Mouse (Mus musculus) monocyte, adult 5-6 weeks (primary cell): ENCODE measurements around the gene Dnal1. TPM values are rescaled to one million over a fixed set of nuclear protein-coding genes. Genes with fewer than 3 reads are reported as not detected.

ENCODE experiments used
- ATAC-seq: fragments of 153-309, 156-312 bp; replicated peaks from 2 replicates; pipeline ENCODE4 v1.8.0; 2017; ENCODE audit warnings: mild to moderate bottlenecking; ENCODE audit not compliant: low TSS enrichment, insufficient number of reproducible peaks, severe bottlenecking, poor library complexity, low FRiP score
- total RNA-seq: library from RNA; stranded (forward); fragments of 200-1000, 200-491, 200-594 nt; gene quantifications from 3 replicates; pipeline ENCODE4 v1.2.3, GENCODE M21; 2017

Dnal1 gene
- total RNA-seq, 1 experiment from 2014 or later: not detected

DNA sequence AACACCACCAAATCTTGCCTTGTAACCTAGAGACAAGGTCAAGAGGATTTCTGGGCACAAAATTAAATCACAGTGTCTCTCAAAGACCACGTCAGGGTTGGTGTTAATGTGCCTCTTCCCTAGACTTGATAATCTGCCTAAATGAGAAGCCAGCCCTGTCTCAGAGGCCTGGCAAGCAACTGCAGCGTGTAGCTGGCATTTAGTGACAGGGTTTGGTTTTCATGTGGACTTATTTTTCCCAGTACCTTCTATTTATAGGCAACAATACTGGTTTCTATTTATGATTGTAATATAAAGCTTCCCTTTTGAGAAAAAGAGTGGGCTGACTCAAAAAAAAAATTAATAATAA is 41.3 kb downstream of the Dnal1 start:
- ATAC-seq: no peak

DNA sequence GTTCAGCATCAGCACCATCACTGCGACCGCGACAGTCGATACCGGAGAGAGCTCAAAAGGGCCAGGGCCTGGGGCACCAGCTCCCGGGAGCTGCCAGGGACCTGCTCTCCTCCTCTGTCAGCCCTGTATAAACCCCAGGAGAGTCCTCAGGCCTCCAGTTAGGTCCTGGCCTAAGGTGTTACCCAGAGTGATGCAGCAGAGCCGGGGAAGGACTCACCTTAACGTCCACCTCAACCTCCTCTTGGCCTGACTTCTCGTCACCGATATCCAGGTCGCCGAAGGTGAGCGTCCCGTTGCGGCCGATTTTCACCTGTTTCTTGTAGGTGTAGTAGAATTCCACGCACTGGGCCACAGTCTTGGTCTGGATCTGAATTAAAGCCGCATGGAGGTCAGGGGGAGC is 42.0 kb downstream of the Dnal1 start:
- ATAC-seq: no peak

DNA sequence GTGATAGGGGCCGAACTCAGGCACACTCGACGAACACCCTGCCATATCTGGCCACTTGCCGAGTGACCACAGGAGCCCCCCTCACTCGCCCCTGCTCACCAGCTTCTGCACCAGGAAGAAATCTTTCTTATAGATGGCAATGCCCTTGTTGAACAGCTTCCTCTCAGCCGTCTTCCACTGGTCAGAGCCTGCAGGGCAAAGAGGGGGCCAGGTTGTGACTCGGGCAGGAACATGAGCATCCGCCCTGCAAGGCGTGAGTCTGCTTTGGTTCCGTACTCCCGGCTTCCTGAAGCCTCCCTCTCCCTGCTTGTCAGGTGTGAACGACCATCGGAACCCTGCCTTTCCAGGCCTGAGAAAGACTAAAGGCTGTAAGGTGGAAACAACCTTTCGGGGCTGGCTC is 44.0 kb downstream of the Dnal1 start:
- no peak for ATAC-seq

DNA sequence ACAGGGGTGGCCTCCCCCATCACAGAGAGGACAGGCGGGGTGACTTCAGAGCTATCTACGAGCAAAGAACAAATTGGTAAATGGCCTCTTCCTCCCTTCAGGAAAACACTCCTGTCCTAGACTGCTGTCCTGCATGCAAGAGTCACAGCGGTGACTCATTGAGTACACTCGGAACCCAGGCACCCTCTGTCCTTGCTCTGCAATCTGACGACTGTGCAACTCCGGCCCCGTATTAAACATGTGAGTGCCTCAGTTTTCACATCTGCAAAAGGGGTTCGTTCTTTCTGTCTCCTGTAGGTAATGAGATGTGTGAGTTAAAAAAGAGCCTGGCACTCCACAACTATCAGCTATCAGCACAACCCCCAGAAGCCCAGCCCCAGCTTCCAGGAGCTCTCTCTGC is 46.3 kb downstream of the Dnal1 start:
- ATAC-seq: no peak

DNA sequence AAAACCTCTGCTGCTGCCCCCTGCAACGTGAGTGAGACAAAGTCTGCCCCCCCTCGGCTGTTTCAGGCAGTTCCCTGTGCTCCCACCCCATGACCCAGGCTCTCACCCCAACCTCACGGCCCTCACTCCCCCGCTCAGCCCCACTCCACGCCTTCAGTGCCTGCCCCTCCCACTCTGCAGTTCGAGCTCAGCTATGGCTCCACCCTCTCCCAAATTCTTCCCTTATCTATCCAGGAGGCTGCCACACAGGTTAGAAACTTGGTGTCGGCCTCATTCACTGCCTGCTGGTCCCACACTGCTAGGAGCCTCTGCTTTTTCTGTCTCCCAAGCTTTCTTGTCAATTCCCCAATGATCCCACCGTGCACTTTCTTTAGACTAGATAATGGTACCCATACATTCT is 47.0 kb downstream of the Dnal1 start:
- no peak for ATAC-seq

DNA sequence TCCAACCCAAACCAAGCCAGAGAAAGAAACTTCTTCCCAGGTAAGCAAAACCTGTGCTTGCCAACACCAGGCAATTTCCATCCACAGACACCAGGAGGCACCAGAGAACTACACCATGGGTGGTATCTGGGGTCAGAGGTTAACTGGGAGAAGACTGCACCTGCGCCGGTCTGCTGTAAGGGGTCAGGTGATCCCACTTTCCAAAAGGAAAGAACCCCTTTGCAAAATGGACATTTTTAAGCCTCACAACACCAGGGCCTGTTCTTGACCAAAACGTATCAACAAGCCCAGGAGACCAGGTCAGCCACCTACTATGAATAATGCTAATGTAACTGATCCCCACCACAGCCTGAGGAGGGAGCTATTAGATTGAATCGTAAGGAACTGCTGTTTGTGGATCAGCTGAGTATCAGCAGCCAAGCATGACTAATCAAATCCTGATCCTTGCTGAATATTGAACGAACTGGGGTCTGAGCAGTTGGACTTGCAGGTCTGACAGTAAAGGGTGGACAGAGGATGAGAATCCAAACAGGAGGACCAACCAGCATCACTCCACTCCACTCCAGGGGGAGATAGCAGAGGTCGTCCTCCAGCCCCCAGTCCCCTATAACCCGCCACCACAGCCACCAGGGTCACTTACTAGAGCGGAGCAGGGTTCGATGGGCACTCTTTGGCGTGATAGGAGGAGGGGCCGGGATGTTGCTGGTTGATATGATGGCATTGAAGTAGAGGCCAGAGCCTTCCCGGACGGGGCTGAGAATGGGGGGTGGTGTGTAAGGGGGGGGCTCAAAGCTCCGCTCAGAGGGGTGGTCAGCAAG is 47.7 kb downstream of the Dnal1 start:
- 0 out of 2 replicates have a peak, but pooled peaks have one; percentile 30 for ATAC-seq

DNA sequence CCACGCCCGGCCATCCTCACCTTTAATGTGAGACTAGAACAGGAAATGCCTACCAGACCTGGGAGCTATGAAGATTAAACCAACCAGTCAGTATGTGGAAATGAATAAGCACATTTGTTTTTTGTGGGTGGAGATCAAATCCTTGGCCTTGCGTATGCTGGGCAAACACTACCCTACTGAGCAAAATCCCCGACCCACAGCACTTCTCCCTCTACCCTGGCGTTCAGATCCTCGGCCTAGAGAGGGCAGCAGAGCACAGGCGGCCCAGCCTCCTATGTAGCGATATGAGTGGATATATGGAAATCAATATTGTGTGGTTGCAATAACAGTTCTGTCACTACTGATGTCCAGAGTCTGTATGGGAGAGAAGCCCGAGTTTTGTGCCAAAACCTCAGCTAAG is 49.0 kb downstream of the Dnal1 start:
- peak; percentile 67 for ATAC-seq

DNA sequence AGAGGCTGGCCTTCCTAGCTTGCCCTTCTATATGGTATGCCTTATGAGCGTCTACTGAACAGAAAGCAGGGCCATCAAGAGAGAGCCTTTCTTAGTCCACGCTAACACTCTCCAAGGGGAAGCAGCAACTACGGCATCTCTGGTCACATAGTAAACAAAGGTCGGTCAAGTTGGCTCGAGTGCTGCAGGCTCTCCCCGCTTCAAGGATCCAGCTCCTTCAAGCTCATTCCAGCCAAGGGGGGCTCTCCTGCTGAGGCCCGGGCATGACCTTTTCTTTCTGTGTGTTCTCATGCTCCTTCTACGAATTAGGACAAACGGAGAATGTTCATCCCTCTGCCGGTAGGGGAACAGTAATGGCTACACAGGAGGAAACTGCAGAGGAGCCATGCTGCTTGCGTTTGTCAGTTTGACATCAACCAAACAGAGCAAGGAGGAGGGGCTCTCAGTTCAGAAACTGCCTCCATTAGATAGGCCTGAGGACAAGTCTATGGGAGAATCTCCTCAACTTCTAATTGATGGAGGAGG is 49.5 kb downstream of the Dnal1 start:
- ATAC-seq: no peak

DNA sequence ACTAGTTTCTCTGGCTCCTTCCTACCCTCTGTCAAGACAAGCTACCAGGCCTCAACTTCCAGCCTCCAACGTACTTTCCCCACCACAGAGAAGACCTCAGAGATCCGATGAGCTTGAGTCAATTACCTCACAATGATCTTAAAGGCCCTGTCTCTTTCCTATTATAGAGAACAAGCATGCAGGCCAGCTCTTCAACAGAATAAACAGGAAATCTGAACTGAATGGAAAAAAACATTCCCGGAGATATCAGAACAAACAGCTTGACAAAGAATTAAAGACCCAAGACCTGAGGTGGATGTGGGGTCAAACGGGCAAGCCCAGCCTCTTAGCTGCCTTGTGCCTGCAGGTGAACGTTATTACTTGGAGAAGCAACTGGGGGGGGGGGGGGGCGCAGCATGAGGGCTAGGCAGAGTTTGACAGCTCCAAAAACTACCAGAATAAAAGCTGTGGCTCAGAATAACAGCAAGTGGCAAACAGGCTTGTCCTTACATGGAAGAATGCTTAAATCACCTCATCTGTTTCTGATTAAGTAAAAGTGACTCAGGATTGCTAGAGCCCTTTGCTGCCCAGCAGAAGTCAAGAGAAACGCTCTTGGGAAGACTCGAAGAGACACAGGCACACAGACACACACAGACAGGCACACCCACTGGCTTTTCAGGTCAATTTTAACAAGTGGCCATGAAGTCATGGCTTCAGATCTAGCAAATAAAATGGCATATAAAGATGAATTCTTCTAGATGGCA is 51.6 kb downstream of the Dnal1 start:
- ATAC-seq: no peak

DNA sequence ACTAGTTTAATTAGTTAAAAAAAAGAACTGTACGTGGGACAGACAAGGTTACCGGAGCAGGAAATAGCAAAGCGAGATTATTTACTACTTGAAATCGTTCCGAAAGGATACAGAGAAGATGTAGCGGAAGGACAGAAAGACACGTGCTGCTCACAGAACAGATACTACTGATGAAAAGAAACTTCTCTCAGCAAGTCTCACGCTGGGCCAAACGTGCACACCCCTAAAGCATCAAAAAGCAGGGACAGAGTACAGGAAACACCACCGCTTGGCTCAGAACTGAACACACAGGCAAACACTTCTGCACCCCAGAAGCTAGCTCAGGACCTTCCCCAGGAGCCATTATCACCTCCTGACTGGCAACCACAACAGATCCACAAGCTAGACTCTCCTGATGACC is 56.4 kb downstream of the Dnal1 start:
- no peak for ATAC-seq

DNA sequence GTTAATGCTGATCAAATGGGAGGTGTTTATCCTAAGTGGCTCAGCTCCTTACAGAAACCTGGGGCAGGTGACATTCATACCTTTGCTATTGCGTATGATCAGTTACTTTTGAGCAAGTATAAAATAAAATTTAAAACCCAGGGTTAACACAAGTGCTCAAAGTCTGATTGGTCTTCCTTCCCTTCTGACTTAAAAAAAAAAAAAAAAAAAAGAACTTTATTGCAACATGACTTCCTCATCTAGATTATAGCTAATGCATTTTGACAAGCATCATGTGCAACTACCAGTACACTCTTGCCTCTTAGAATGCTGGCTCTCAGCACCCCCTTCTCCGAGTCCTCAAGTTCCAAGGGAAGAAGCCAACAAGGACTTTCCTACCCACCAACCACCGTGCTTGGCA is 58.0 kb downstream of the Dnal1 start:
- ATAC-seq: no peak

DNA sequence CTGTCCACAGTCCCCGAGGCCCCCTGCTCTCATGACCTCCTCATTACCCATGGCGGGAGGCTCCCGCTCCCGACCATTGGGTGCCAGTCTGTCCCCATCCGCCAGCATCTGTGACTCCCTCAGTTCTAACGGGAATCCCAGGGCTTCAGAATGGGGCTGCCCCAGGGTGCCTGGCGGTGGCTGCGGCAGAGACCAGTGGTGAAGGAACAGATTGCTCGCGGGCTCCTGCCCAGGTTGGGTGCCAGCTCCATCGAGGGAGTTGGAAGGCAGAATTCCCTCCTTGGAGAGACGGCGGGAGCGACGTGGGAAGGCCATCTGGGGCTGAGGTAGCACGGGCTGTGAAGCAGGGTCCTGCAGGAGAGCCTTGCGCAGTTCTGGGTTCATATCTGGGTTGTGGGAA is 58.7 kb downstream of the Dnal1 start:
- no peak for ATAC-seq

DNA sequence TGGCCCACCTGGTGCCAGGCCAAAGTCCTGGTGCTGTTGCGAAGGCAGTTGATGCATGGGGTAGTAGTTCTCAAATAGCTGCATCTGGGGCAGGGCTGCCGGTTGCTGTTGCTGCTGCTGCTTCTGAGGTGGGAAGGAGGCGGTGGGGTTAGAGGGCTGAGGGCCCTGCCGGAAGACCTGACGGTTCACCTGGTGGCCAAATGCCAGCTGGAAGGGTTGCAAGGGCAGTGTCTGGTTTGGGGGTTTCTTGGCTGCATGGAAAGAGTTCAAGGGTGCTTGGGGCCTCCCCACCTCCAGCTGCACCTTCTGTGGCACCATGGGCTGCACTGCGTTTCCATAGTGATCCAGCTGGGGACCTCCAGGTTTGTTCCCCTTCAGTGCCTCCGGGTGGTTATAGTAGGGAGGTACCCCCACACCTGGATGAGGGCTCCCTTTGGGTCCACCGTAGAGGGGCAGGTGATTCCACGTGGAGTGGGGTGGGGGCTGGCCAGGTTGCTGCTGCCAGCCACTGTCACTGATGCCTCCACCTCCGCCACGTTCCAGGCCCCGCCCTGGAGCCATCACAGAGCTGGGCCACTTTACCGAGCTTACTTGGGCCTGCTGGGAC is 59.2 kb downstream of the Dnal1 start:
- ATAC-seq: no peak

DNA sequence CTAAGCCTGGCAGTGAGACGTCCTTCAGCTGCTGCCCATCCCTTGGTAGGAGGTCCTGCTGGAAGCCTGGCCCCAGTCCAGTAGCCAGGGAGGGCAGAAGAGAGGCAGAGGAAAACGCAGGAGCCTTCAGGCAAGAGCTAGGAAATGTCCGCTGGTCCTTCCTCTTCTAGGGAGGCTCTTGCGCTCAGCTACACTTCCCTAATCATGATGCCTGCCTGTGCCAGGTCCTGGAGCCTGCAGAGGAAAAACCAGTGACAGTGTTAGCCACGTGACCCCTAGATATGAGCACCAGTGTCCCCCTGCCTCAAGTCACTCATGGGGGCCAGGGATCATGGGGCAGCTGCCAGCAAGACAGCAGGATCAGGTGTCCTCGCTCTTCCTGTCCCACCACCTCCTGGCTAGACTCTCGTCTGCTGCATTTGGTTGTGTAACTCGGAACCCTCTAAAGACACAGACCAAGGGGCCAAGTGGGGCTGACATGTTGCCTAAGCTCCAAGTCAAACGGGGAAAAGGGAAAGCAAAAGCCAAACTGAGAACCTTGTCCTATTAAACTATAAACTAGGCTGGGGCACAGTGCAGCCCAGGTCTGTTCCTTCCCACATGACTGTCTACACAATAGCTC is 60.1 kb downstream of the Dnal1 start:
- ATAC-seq: peak; percentile 37

DNA sequence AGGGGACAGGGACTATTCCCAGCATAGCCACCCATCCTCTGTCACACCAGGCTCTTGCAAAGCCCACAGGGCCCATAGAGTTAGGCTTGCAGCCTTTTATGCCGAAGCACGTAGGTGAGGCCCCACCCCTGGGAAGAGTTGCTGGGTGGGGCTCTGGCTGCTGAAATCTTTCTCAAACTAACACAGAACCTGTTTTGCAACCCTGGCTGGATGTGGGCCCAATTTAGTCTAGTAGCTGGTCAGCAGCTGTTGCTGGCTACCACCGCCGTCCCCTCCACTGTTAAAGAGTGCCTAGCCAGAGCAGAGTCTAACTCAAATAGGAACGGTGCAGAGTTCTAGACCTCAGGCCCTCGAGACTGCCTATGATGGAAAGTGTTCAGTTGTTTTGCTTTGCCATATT is 60.7 kb downstream of the Dnal1 start:
- ATAC-seq: no peak; the same call in 1 of the 2 replicates

DNA sequence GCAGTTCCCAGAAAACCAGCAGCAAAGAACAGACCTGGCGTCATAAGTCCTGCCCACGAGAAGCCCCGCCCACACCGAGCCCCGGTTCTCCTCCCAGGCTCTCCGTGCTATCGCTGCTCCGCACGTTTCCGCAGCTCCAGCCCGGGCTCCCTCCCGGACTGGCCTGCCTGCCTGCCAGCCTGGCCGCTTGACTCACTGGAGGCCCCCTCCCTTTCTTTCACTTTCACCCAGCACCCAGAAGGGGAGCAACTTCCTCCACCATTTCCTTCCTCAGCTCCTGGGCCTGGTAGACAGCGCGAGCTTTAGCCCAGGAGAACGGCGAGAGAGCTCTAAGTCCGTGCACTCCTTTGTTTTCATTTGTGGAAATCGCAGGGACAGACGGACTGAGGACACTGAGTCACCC is 61.5 kb downstream of the Dnal1 start:
- ATAC-seq: peak; percentile 67

DNA sequence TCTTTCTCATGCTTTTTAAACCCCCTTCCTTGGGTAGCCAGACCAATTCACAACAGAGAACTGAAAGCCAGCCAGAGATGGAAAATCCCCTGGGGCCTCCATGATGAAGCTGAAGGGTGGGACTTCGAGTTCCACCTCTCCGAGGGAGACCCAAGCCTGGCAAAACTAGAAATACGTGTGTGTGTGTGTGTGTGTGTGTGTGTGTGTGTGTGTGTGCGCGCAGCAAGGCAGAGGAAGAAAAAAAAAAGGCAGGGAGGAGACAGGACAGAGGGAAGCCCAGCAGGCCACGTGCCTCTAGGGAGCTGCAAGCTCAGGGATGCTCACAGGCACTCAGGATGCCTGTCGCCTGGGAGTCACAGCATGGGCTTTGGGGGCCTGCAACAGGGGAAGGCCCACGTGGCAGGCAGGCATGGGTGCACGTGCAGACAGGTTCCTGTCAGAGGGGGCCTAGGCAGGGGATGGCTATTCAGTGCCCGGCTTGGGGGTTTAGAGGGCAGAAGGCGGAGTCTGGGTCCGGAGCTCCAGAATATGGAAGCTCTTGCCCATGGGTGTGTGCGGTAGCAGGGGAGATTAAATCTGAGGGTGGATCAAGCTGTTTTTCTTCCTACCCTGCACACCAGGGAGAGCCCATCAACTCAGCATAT is 62.1 kb downstream of the Dnal1 start:
- ATAC-seq: no peak

DNA sequence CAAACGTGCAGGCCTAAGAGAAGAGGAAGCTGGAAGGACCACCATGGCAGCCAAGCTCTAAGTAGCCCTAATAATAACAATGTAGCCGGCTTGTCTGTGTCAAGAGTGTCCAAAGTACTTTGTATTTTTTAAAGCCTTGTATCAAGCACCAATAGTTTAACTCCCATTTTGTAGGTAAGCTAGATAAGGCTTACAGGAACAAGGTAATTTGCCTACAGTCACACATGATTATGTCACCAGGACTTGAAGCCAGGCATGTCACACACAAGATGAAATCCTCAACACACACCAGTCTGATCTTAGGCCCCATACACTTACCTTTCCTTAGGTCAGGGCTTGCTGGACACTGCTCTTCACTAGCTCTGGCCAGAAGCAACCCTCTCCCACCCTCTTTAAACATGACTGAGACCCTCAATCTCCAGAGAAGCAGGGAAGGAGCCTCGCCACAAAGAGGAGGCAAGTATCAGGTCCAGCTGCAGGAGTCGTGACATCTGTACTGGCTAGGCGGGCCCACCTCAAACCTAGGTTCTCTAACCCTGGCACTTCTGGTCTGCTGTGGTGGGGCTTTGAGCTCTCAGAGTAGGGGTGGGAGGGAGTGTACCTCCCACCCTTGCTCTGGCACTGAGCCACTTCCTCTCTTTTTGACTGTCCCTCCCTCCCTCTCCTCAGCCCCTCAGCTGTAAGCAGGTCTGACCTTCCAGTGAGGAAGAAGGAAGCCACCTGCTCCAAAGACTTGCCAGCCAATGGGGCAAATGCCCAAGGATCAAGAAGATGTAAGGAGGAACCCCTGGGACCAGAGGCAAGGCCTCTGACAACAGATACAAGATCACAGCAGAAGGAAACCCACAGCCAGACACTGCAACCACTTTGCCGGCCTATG is 63.0 kb downstream of the Dnal1 start:
- ATAC-seq: no peak
